Mouse (Mus musculus) heart, adult 2 months (tissue): ENCODE data around the gene Nr3c2.

Source experiments
- CTCF ChIP-seq: fragments of 200-600 bp; IDR thresholded peaks from 2 replicates; pipeline ENCODE4 v1.8.1; 2022; ENCODE audit warnings: antibody characterized with exemption, mild to moderate bottlenecking, moderate library complexity
- EP300 ChIP-seq: fragments of 200-500 bp; IDR thresholded peaks from 2 replicates; pipeline ENCODE4 v1.6.1; 2011; ENCODE audit warnings: low read depth, low read length, control low read depth; ENCODE audit not compliant: insufficient read depth
- POLR2A ChIP-seq: fragments of 200-500 bp; IDR thresholded peaks from 2 replicates; pipeline ENCODE4 v1.6.1; 2011; ENCODE audit warnings: mild to moderate bottlenecking, low read depth, low read length, control low read depth; ENCODE audit not compliant: insufficient read depth

DNA sequence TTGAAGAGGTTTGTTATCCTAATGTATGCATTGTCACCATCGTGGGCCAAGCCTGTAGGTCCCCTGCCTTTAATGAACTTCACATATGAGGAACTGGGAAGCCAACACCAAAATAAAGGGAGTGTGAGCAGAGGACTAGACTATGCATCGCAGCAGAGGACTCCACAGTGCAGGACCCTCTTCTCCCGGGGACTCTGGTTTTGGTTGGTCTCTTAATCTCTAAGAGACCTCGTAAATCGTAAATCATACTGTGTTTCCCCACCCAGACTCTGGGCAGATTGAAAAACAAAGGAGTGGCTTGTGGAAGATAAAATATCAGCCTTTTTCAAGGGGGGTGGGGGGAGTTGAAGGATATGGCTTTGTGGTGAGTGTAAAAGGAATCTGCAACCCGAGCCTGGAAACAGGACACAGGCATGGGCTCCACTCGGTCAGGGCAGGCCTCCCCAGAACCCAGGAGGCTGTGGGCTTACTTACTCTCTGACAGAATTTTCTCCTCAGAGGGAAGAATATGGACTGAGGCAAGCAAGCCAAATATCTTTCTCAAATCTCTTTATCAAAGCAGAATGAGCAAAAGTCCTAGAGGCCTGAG, 234.6 kb downstream of the Nr3c2 start:
- TF ChIP-seq EP300 (no peak), CTCF (no peak), POLR2A (no peak)
